Mouse (Mus musculus) cerebellum, postnatal 36 days (tissue): ENCODE results near the gene Adam12.

Experiments
- DNase-seq, 2 experiments: peaks; one replicate each; pipeline ENCODE4 v3.0.0; 2021 to 2022; ENCODE audit warnings: mixed read lengths in 2 of 2

The Adam12 gene

DNA sequence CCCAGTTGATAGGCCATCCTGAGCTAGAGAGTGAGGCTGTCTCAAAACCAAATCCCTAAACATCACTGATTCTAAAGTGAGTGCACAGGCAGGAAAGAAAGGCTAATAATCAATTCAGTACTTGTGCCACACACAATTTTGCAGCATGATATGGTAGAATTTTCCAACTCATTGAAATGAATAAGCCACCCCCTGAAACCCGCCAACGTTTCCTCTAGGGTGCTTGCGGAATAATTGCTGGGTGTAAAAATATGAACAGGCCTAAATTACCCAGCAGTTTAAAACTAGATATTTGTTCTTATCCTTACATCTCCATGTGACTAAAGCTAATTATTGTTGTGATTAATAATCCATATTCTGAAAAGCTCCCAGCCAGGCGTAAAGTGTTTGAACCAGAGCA is 154.3 kb downstream of the Adam12 start:
- no peak for DNase-seq

DNA sequence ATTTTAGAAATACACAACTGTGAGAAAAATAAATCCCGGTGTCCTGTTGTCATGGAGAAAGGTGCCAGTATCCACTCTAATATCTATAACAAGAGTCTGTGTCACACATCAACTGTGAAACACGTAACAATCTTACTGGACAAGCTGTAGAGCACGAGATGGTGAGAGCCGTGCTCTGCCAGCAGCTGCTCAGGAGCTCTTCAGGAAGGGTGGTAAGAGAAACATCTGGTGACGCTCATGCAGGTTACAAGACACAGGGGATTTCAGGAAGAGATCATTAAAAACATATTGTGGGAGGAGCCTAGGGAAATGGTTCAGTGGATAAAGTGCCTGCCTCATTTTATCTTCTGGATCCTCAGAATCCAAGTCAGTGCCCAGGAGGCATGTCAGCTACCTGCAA is 158.9 kb downstream of the Adam12 start:
- DNase-seq = no peak

DNA sequence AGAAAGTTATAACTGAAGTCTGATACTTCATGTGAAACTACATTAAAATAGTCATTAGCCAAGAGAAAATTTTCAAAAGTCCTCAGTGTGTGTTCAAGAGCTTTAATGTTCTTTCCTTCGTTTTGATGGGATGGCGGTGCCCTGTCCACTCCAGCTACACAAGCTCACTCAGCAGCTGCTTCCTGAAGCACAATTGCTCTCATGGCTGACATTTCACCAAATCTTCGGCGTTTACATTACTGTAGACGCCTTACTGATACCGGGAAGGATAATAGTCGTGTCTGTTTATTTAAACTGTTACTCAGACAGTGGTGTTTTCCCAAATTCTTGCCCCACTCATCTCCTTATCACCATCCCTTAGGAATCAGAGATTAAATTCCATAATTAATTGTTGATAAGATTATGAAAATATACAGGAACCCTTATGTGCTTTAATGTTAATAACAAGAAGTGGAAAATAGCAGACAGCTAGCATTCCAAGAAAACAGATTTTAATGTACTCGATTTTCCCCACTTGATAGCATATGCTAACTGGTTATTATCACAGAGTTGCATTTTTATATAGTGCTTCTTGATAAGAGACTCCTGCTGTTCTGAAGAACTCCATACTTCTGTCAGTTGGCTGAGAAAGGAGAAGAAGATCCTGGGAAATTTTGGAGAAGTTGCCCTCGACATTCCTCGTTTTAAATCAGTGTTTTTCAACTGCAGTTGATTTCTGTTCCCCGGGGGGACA is 160.6 kb downstream of the Adam12 start:
- no peak for DNase-seq

DNA sequence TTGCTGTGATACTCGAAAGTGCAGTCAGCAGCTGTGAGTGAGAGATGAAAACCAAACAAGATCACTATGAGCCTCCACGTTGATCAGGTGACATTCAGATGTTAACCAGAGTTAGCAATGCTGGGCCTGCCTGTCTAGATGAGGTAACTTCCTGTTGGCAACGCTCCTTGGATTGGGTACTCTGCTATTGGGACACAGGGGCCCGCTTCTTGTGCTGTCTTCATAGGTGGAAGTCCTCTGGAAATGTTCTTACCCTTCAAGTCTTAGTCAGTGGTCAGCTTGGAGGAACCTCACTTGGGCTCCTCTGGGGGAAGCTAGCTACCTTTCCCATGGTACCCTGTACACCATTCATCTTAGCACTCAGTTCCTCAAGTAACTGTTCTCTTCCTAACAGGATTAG is 169.3 kb downstream of the Adam12 start:
- DNase-seq = no peak

DNA sequence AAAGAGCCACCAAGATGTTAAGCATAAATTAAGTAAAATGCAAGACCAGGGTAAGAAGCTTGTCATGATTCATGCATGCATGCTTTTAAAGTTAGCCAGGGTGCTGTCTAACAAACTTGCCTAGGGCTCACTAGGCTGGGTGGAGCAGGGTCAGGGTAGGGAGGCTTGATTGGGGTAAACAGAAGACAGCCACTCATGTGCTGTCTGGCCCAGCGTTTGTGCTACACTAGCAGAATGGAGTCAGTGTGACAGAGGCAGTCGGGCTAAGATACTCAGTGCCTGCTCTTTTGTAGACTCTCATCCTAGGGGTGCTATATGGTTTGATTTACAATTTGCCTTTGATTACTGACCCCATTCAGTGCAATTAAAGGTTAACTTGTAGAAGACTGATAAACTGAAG is 179.5 kb downstream of the Adam12 start:
- no peak for DNase-seq

DNA sequence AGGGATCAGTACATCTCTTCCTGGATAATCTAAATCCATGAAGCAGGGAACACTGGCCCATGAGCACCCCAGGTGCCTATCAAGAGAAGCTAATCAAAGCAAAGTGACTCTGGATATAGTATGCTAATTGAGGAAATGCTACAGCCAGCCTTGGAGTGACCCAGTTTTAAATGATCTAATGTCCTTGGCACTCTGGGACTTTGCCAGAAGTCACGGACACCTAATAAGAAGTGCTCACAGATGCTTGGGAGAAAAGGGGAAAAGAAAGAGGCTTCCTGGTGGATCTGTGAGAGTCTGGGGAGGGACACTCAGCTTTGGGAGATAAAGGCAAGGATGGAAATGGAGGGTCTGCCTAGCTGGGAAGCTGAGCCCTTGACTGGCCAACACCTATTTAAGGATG is 181.6 kb downstream of the Adam12 start:
- DNase-seq = no peak

DNA sequence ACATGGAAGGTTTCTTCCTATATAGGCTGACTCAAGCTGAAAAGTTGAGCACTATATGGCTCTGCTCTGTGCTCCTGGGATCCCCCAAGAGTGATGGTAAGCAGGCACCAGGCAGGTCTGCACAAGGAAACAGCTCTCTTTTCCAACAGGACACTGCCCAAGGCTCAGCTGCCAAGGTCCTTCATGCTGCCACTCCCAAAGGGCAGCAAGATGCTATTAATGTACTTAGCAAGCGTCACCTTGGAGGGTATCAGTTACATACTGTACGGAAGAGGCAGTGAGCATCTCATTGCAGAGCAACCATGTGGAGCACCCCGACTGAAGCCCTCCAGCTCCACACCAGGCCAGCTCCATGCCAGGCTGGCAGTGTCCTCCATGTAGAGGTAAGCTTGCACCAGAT is 185.6 kb downstream of the Adam12 start:
- no peak for DNase-seq

DNA sequence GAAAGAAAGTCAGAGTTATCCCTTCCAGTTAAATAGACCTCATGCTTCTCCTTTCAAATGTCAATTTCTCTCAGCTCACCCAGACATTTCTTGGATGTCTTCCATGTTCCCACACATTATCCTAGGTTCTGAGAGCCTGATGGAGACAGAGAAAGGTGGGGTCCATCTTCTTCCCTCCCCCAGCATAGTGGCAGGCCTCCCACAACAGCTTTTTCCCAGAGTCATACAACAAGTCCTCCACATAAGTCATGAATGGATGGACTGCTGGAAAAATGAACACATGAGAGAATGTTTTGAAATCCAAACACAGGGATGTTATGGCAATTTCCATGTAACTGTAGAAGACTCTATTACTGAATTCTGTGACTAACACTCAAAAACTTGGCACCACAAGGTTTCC is 188.4 kb downstream of the Adam12 start:
- DNase-seq = no peak

DNA sequence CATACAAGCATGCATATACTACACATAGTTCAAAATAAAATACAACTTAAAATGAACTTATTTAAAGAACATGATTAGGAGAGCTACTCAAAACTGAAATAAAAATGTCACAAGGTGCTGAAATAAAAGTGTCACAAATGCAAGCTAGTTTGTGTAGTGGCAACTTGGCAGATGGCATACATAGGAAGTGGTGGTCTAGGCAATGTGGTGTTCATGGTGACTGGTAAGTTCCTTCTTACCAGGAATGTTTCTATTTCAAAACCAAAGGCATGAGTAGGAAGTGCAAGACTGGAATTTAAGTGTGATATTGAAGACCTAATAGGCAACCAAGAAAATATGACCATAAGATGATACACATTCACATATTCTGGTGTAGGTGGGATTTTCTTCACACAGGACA is 189.3 kb downstream of the Adam12 start:
- no peak for DNase-seq

DNA sequence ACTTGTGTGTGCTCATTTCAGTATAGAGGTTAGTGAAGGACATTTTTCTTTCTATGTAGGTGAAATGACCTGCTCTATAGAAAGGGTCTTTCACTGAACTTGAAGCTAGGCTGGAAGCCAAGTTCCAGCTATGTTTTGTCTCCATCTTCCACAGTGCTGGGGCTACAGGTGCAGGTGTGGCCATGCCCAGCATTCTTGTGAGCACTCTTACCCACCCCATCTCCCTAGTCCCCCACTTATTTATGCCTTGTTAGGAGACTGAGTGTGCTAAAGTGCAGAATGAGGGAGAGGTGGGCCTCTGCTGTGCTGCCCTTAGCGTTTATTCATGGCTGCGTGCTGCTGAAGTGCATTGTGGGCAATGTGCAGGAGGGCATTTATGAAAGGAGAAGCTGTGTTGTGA is 198.0 kb downstream of the Adam12 start:
- no peak for DNase-seq

DNA sequence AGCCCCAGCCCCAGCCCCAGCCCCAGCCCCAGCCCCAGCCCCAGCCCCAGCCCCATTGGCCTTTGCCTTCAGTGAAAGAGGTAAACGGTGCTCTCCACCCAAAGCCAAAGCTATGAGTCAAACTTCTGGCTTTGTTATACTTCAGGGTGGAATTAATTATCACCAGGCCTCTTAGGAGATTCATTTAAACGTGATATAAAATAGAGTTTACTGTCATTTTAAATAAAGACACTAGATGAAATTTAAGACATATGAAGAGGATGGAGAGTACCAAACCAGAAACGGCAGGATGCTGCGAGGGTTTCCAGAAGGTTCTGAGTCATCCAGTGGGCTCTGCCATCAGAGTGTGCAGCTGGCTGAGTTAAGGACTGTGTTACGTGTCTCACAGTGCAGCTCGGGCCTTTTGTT is 199.0 kb downstream of the Adam12 start:
- DNase-seq = no peak

DNA sequence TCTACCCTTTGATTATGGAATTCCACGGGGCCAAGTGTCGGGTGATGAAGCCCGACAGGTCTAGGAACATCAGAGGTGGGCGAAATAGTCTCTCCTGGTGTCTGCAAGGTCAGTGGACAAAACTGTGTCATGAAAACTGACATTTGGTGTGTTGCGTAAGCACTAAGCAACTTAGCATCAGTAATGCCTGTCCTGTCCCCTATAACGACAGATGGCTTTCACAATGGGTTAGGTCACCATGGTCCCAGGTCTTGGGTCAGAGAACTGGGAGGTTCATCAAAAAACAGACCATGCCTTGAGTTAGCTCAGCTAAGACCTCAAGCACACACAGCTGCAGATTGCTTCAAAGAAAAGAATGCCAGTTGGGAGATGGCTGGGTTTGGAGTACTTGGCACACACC is 200.2 kb downstream of the Adam12 start:
- no peak for DNase-seq

DNA sequence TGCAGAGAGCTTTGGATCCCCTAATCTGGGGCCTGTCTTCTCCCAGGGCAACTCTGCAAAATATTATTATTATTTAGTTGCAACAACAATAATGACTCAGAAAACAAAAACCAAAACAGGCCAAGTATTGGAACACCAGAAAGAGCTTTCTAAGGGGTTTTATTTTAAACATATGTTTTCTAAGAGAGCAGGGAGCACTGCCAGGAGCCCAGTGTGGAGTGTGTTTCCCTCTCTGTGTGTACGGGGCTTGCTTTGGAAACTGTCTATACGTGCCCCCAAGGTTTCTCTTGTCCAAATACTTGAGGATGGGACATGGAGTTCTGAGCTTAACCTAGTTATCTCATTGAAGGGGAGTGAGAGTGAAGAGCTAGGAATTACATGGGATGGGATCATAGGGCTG is 200.7 kb downstream of the Adam12 start:
- no peak for DNase-seq

DNA sequence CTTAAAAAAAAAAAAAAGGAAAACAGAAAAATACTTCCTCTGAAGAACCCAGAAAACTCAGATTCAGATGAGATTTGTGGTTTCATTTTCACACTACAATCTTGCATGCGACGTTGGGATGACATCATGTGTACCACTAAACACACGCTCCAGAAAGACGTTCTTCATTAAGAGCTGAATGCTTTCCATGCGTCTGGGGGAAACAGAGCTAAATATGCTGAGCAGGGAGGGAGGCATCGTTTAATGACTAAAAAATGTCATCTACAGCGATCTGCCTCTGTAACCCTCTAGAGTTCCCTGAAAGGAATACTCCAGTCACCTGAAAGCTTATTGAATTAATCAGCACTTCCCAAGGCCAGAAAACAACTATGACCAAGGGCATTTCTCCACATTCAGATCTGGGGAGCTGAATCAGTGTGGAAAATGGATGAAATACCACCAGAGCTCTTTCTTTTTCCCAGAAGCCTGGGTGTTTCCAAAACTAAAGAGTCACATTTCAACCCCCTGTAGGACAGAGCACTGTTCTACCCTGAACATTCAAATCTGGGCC is 203.6 kb downstream of the Adam12 start:
- no peak for DNase-seq

DNA sequence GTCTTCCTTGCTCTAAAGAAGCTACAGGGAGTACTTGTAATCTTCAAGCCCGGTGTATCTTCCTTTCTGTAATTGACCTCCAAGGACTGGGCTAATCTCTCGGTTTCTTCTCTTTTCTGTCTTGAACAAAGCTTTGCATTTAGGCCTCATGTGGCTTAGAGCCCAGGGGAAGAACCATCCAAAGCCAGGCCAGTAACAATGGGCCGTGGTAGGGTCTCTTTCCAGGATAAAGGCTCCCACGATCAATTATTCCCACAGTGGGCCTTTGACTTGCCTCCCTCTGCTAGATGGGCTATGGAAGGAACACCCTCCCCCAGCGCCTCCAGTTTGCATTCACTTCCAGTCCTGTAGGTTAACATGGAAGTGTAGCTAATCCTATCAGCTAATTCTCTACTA is 204.9 kb downstream of the Adam12 start:
- no peak for DNase-seq

DNA sequence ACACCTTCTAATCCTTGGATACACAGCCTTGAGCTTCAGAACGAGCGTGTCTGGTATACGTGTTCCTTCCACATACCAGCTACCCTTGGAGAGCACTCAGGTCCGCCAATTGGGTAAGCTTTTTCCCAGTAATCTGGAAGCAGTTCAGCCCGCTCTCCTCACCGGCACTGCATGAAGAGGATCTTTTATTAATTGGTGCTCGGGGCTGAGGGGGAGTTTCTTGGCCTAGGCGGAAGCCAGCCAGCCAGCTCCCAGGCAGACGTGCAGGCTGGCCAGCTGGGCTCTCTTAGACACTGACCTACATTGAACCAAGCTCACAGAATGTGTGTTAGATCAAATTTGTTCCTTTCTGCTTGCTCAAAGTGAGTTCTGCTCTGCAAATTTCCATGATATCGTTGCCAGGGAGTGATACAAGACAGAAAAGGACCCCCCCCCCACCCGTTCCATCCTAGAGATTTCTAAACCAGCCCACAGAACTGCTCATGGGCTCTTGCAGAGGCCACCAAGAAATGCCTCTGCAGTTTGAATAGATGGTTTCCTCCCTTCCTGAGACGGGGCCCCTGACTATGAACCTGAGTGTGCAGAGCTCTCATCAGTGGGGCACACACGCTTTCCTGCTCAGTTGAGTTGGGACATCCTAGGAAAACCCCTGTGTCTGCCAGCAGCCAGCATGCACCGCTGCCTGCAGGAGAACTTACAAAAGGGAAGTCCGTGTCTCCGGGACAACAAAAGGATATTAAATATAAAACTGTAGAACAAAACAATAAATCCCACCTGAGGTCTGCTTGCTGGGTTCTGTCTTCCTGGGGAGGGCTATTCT is 205.5 kb downstream of the Adam12 start:
- peak; percentile 22 to 29 for DNase-seq

DNA sequence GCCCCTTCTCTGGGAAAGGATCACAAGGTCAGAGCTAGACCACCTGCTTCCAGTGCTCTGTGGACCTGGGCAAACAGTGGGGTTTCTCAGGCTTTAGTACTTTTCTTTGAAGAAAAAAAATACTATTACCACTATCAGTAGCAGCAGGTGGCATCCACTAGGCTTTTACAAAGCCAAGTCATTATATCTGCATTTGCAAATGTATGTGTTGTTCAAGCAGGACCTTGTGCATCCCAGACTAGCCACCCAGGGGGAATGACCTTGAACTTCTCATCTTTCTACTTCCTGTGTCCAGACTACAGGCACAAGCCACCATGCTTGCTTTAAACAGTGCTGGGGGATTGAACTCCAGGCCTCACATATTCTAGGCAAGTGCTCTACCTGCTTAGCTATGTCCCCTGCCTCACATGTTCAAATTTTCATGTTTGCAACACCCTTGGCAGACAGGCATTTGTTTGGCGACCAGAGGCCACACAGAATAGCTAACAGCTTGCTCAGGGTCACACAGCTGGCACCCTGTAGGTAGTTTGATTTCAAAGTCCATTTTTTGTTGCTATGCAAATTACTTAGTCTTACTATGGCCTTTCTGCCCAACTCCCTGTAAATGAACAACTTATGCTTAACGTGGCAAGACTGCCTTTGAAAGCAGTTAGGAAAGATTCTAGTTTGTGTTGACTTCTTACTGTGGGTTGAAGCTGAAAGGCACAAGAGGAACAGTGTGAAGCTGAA is 209.6 kb downstream of the Adam12 start:
- DNase-seq = no peak

DNA sequence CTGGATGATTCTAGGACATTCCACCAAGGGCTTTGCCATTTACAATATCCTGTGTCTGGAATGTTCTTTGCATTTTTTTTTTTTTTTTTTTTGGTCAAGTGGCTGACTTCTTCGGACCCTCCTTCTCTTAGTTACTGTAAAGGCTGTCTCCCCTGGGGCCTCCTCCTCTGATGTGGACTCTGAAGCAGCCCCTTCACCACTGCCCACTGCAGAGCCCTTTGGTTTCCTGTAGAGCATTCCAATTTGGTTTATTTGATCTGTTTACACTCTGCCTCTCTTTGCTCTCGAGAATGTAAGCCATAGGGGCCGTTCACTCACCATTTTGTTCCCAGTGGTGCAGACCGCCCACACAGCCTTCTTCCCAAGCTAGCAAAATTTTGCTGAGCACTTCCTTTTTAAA is 216.7 kb downstream of the Adam12 start:
- DNase-seq = no peak

DNA sequence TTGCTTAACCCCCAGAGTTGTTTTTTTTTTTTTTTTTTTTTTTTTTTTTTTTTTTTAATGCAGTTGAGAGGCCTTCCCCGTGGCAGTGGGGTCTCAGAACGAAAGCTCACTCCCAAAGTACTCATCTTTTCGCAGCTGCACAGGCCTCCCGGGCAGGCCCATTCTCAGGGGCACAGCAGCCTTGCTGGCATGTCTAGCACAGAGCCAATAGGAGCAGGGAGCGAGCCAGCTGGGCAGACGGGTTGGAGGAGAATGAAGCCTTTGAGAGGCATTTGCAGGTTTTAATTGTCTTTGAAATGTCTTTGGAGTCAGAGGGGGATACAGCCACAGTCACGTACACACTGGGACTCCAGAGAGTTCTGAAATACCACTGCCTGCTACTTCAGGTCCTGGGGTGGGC is 217.2 kb downstream of the Adam12 start:
- no peak for DNase-seq

DNA sequence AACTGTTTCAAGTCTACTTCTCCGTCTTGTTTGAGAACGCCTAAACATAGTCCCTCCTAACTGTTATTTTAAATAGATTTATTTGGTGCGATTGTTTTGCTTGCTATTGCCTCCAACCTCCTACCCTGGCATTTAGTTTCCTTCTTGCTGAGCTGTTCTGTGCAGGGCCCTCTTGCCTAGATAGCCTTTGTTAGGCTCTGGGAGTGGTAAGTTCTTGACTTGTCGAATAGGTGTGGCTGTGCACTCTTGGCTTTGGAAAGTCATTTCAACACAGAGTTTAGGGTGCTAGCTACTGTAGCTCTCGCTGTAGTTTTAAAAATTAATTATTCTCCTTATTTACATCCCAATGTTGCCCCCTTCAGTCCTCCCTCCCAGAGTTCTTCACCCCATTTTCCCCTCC is 222.8 kb downstream of the Adam12 start:
- DNase-seq = no peak

DNA sequence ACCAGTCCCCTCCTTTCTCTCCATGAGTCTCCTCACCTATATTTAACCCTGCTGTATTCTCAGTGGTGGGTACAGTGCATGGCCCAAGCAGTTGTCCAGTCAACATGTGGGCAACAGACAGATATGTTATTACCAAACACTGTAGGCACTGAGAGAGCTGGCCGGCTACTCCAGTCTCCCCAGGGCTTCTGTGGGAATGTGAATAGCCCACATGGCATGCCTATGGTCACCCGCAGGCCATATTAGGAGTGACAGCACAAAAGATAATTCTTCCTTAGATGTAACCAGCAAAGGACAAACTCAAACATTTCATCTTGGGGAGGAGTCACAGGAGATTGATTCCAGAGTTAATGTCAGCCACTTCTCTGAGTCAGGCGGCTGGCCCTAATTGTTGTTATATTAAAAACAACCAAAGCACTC is 224.0 kb downstream of the Adam12 start:
- no peak for DNase-seq

DNA sequence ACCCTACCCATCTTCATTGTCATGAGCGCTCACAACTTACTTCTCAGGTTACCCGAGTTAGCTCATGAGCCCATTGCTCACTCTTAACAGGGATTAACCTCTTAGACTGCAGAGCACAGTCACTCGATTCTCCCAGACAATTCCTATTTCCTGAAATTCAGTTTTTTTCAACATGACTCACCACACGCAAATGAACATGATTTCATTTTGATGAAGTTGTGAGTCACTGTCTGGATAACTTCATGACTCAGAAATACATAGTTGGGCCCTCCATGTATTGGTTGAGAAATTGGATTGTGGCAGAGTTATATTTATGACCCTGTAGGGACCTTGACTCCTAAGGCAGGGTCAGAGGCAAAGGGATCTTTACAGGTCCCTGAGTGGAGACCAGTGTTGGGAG is 230.4 kb downstream of the Adam12 start:
- no peak for DNase-seq

DNA sequence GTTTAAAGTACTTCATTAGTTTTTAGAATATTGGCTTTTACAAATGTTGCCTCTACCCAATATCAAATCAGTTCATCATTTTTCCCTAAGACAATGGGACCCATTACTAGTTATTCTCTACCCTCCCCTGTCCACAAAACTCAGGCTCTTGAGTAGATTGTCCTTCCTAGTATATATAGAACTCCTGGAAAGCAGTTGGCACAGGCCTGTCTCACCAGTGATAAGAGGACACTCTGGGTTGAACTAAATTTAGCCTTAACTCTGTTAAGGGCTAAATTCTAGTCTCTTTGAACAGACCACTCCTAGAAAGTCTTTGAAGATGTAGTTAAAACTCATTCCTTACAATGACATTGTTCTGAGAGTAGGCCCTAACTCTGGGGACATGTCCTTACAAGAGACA is 241.0 kb downstream of the Adam12 start:
- DNase-seq = no peak

DNA sequence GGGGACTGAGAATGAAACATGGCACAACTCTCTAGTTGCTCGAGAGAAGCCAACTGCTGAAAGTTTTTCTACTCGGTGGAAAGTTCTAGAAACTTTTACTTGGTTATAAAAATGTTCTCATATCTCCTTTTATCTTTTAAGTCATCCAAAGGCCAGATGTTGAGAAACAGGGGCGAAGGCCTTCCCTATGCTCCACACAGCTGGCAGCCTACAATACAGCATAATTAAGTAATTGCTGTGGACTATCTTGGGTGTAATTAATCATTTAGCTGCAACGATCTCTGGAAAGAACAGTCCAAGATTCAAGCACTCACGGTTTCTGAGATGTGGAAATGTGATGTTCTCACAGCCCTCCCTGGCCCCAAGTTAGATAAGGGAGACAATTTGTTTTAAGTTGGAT is 243.6 kb downstream of the Adam12 start:
- no peak for DNase-seq
